In the genomic region with DNA sequence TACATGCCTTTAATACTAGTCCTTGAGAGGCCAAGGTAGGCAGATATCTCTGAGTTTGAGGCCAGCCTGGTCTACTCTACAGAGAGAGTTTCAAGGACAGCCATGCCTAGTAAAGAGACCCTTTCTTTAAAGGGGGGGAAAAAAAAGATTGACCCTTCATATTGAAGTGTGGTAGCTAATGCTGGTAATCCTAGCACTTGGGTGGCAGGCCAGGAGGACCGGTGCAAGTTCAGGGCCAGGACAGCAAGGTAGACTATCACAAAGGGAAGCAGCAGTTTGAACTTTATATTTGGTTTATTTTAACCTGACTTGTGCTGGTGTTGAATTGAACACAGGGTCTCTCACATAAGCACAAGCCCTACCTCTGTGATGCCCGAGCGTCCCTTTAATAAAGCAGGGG, we compare ENCODE assay signal across 8 mouse cellular contexts. TPM values are rescaled to one million over a fixed set of nuclear protein-coding genes. Genes with fewer than 3 reads are reported as not detected.
A peak's percentile ranks its signal among the peaks of the same experiment; 100 is the strongest.
DNase-seq lines count a peak whose midpoint lies in the region; ATAC-seq and TF ChIP-seq lines count a peak whose summit lies in the region.

No protein-coding gene starts in this region.

- 90% methylated on average over 3 of the region's 3 CpGs for WGBS in heart, embryonic 15.5 days
- WGBS in liver, embryonic 13.5 days (ENCODE audit: insufficient replicate concordance): 91% methylated on average over 3 of the region's 3 CpGs

- no peak for TF ChIP-seq CTCF in gastrocnemius, adult 2 months (IDR thresholded peaks at IDR 0.05)
- no peak for TF ChIP-seq CTCF in CH12.LX (conservative IDR thresholded peaks at IDR 0.05 in 1 of 2, IDR thresholded peaks at IDR 0.05 in 1 of 2; ENCODE audit: low read depth in 2 of 2, low read length in 2 of 2)

- H3K9ac ChIP-seq in CH12.LX (ENCODE audit: insufficient read depth, low read depth): peak overlapping the region; percentile 75
- no peak overlapping the region for H3K9ac ChIP-seq in heart, embryonic 15.5 days
- peak overlapping the region; percentile 98 for H3K9ac ChIP-seq in liver, embryonic 13.5 days

- dilution Hi-C loops in CH12.LX (cut with MboI; ENCODE audit: extremely low pct_ligation_motif_present, extremely low pct_unique_long_range_greater_than_20kb, low sequenced_read_pairs): no loop called here

- no peak for TF ChIP-seq POLR2A in CH12.LX (IDR thresholded peaks at IDR 0.05; ENCODE audit: low read depth, low read length)

- peak overlapping the region; percentile 52 for H3K4me2 ChIP-seq in CH12.LX (ENCODE audit: insufficient read depth, low read depth, poor library complexity, severe bottlenecking)
- peak overlapping the region; percentile 90 for H3K4me2 ChIP-seq in heart, embryonic 15.5 days
- H3K4me2 ChIP-seq in liver, embryonic 13.5 days: peak overlapping the region; percentile 83

- no peak for TF ChIP-seq EP300 in CH12.LX (IDR thresholded peaks at IDR 0.05; ENCODE audit: low read length)

- peaks cover 52% of the 10 kb centered on the region for H3K79me2 ChIP-seq in CH12.LX (replicated peaks; ENCODE audit: control insufficient read depth, extremely low read depth, insufficient read depth, poor library complexity, severe bottlenecking)

- no peak for TF ChIP-seq RAD21 in CH12.LX (IDR thresholded peaks at IDR 0.05; ENCODE audit: low read depth, low read length)

- peak overlapping the region; percentile 92 for H3K4me3 ChIP-seq in gastrocnemius, adult 2 months
- peak overlapping the region; percentile 35 to 94 (median 62) for H3K4me3 ChIP-seq in CH12.LX (replicated peaks in 1 of 3; ENCODE audit: low read depth in 2 of 3, low read length in 2 of 3, poor library complexity in 1 of 3)
- H3K4me3 ChIP-seq in heart, embryonic 15.5 days: peak overlapping the region; percentile 91; the same call in 1 of the 2 replicates
- H3K4me3 ChIP-seq in liver, embryonic 13.5 days (replicated peaks): peak overlapping the region; percentile 87

- H3K4me1 ChIP-seq in CH12.LX (ENCODE audit: control insufficient read depth in 1 of 2, insufficient read depth in 2 of 2): peaks cover 4 to 33% of the 10 kb centered on the region in 2 experiments; a peak in 2 of 4 replicates
- peaks cover 19% of the 10 kb centered on the region for H3K4me1 ChIP-seq in heart, embryonic 15.5 days (replicated peaks)
- peaks cover 36% of the 10 kb centered on the region for H3K4me1 ChIP-seq in liver, embryonic 13.5 days (replicated peaks)

- in situ Hi-C loops in CH12.LX (cut with MboI; ENCODE audit: low pct_ligation_motif_present, low pct_unique_long_range_greater_than_20kb, low sequenced_read_pairs): no loop called here

- peaks cover 6 to 25% of the 10 kb centered on the region in 2 experiments for H3K36me3 ChIP-seq in CH12.LX (replicated peaks in 1 of 2; ENCODE audit: control insufficient read depth in 1 of 2, insufficient read depth in 1 of 2, low read length in 1 of 2)
- peaks cover 5% of the 10 kb centered on the region; the same call in 1 of the 2 replicates for H3K36me3 ChIP-seq in heart, embryonic 15.5 days
- H3K36me3 ChIP-seq in liver, embryonic 13.5 days: peaks cover 33% of the 10 kb centered on the region

- peak overlapping the region; percentile 99 for H3K27ac ChIP-seq in gastrocnemius, adult 2 months
- no peak overlapping the region for H3K27ac ChIP-seq in CH12.LX (ENCODE audit: insufficient read depth, low read depth)
- H3K27ac ChIP-seq in heart, embryonic 15.5 days: 0 out of 2 replicates have a peak overlapping the region, but pooled peaks have one; percentile 16
- no peak overlapping the region for H3K27ac ChIP-seq in liver, embryonic 13.5 days

- intact Hi-C loops in gastrocnemius, adult 2 months (cut with DNase I): no loop called here

- no peak for ATAC-seq in heart, embryonic 15.5 days (replicated peaks; ENCODE audit: insufficient number of reproducible peaks, insufficient read depth, low FRiP score, low read depth)
- no peak for ATAC-seq in liver, embryonic 13.5 days (ENCODE audit: low read depth)
- no peak for ATAC-seq in megakaryocyte progenitor cell, adult 5-6 weeks (replicated peaks; ENCODE audit: poor library complexity)

- H3K27me3 ChIP-seq in CH12.LX (replicated peaks): no peaks in the 10 kb centered on the region
- H3K27me3 ChIP-seq in heart, embryonic 15.5 days: no peaks in the 10 kb centered on the region
- H3K27me3 ChIP-seq in liver, embryonic 13.5 days: no peaks in the 10 kb centered on the region

- H3K9me3 ChIP-seq in CH12.LX (replicated peaks; ENCODE audit: low read length): peaks cover 3% of the 10 kb centered on the region
- H3K9me3 ChIP-seq in heart, embryonic 15.5 days (replicated peaks): no peaks in the 10 kb centered on the region
- H3K9me3 ChIP-seq in liver, embryonic 13.5 days (replicated peaks): no peaks in the 10 kb centered on the region

- DNase-seq in gastrocnemius, adult 2 months: no peak
- no peak for DNase-seq in gastrocnemius, adult 8-10 months (ENCODE audit: low spot score in 2 of 2)
- DNase-seq in CH12.LX (ENCODE audit: extremely low read depth): no peak
- DNase-seq in liver, embryonic 13.5 days: no peak
- DNase-seq in adrenal gland, postnatal 14 days: no peak
- no peak for DNase-seq in spleen, postnatal 36 days (ENCODE audit: low spot score in 2 of 2)

TF ChIP-seq in CH12.LX, 34 proteins besides CTCF, POLR2A, EP300 and RAD21:
- TF ChIP-seq RCOR1 (conservative IDR thresholded peaks at IDR 0.05; ENCODE audit: low read depth, low read length): no peak
- no peak for TF ChIP-seq ZC3H11A (IDR thresholded peaks at IDR 0.05; ENCODE audit: low read depth, low read length)
- no peak for TF ChIP-seq ZNF384 (IDR thresholded peaks at IDR 0.05; ENCODE audit: low read depth, low read length)
- TF ChIP-seq MYC (IDR thresholded peaks at IDR 0.05; ENCODE audit: low read depth, low read length): no peak

RNA-seq across cellular contexts. Expression of gene Ppm1d, which starts 2.3 kb away (rescaled TPM):
- 1 to 10 TPM; 5.6 to 6.5 TPM for total RNA-seq in gastrocnemius, adult 2 months (2021)
- 1 to 10 TPM; 4.4 to 6.4 (median 5.0) TPM for total RNA-seq in gastrocnemius, adult 8-10 months (2022)
- 19.0 and 20.9 TPM in 2 replicates for total RNA-seq in CH12.LX (2012; rRNA removed)
- total RNA-seq in CH12.LX (2014; rRNA removed): 25.1 and 26.1 TPM in 2 replicates
- polyA plus RNA-seq in CH12.LX (2012; ENCODE audit: insufficient read length, low read depth): 24.8 and 26.4 TPM in 2 replicates
- polyA plus RNA-seq in heart, embryonic 15.5 days (2015; fragmentation: Nextera tagmentation; extraction: Ambion mirVana): 12.5 and 14.4 TPM in 2 replicates
- 21.8 and 22.7 TPM in 2 replicates for polyA plus RNA-seq in liver, embryonic 13.5 days (2015; fragmentation: Nextera tagmentation; extraction: Ambion mirVana)
- total RNA-seq in megakaryocyte progenitor cell, adult 5-6 weeks (2015): 27.7 and 31.8 TPM in 2 replicates
- 12.4 and 13.4 TPM in 2 replicates for total RNA-seq in megakaryocyte progenitor cell, adult 5-6 weeks (2017)
- total RNA-seq in adrenal gland, postnatal 14 days (2021): 16.6 and 19.5 TPM in 2 replicates

RNA-seq across cellular contexts. Expression of gene Bcas3, which starts 39.6 kb away (rescaled TPM):
- total RNA-seq in gastrocnemius, adult 2 months (2021): 10 to 100 TPM; 39.6 to 46.6 TPM
- total RNA-seq in gastrocnemius, adult 8-10 months (2022): 10 to 100 TPM; 37.4 to 39.3 (median 38.9) TPM
- 9.7 and 10.4 TPM in 2 replicates for total RNA-seq in CH12.LX (2012; rRNA removed)
- total RNA-seq in CH12.LX (2014; rRNA removed): 7.7 and 8.2 TPM in 2 replicates
- 16.9 and 21.3 TPM in 2 replicates for polyA plus RNA-seq in CH12.LX (2012; ENCODE audit: insufficient read length, low read depth)
- polyA plus RNA-seq in heart, embryonic 15.5 days (2015; fragmentation: Nextera tagmentation; extraction: Ambion mirVana): 16.6 and 18.8 TPM in 2 replicates
- 13.6 and 16.4 TPM in 2 replicates for polyA plus RNA-seq in liver, embryonic 13.5 days (2015; fragmentation: Nextera tagmentation; extraction: Ambion mirVana)
- 14.6 and 22.1 TPM in 2 replicates for total RNA-seq in megakaryocyte progenitor cell, adult 5-6 weeks (2015)
- total RNA-seq in megakaryocyte progenitor cell, adult 5-6 weeks (2017): 14.3 and 19.8 TPM in 2 replicates
- 39.2 and 40.5 TPM in 2 replicates for total RNA-seq in adrenal gland, postnatal 14 days (2021)

Comparison
In these comparisons a context has a peak if more than half of its experiments do, and no peak if none do; other contexts are left out.
1. H3K27ac ChIP-seq: peak in gastrocnemius, adult 2 months (single experiment) and heart, embryonic 15.5 days (single experiment); none in CH12.LX (single experiment) and liver, embryonic 13.5 days (single experiment).
2. Peak in every context shown above with its lines, with median percentiles within 50 percentile points of each other: H3K4me3 ChIP-seq and H3K4me2 ChIP-seq.